Mouse (Mus musculus) liver (tissue): ENCODE measurements around the gene C2cd4d.

Source experiments
- DNase-seq: peaks from one replicate; pipeline ENCODE4 v3.0.0-alpha.2; 2020; ENCODE audit warnings: mixed read lengths

C2cd4d gene

DNA sequence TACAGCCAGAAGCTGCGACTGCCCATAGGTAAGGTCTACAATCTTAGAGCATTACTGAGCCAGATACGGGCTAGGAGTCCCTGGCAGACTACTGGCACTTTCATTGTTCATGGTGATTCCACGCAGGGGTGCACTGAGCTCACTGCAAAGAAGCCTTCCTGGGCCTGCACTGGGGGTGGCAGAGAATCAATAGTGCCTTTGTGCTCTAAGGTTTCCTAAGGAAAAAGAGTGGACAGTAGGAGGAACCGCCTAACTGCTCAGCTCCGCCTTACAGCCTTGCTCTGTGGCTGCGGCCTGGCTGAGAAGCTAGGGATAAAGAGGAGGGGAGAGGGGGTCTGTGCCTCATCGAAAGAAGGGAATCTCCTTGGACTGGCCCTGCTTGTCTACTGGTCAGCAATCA, at the start of gene C2cd4d:
Gene C2cd4d, plus strand, starts transcription at position 301 of the 400 bp plus-strand sequence.
- no peak for DNase-seq

DNA sequence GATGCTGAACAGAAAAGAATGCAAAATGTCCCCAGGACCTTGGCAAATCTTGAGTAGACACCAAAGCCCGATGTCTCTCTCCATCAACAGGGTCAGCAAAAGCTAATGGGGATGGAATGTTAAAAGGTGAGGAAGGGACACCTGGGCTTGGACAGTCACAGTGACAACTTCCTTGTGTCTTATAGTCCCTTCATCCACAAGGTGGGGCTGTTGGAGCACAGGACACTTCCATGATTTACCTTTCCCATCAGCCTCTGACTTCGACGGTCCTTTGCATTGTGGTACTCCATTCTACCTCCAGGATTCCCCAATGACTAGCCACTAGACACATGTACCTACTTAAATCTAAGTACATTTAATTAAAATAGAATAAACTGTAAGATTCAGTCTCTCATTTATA, 33.6 kb upstream of the C2cd4d start:
- no peak for DNase-seq

DNA sequence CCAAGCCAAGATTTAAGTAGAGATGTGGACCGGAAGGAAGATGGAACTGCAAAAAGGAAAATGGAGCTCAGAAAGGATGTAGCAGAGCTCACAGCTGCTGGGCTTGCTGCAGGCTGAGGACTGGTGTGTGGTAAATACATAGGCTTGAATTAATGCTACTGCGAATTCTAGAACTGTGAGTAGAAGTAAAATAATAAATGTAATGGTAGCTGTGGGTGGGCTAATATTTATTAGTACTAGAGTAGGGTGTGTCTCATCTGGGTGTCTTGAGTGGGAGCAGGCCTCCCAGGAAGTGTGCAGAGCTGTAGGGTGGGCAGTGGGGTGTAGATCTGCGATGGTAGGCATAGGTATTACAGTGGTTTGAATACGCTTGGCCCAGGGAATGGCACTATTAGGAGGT, 27.8 kb upstream of the C2cd4d start:
- DNase-seq = no peak

DNA sequence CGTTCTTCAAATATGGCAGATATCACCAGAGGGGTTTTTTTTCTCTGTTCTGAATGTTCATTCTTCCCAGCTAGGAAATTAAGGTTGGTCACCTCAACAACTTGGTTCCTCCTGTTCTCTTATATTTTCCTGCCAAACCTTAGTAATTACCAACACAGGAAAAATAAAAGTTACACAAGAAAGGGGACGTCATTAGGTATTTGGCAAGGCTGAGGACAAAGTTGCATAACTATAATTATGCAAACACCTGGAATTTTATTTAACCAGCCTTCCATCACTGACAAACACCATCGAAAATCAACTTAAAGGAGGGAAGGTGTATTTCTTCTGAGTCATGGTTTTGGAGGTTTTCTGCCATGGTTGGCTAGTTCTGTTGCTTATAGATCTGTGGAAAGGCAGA, 23.7 kb upstream of the C2cd4d start:
- DNase-seq = no peak

DNA sequence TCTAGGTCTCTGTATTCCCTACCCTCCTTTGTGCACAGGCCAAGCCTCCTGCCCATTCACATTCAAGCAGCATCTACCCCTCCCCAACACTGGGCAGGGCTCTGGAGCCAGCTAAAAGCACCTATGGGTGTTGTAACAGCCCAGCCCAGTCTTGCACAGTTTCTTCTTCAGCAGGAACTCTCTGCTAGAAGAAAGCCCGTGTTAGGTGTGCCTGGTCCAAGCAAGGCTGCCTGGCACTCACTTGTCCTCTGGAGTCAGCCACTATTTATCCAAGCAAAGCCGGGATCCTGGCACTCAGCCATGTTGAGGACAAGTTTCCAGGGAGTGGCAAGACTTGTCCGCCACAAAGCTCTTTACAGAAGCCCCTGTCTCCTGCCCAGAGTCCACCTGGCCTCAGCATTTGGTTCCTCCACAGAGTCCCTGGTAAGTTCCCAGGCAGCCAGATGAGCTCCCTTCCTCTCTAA, 20.2 kb upstream of the C2cd4d start, which contains the start of gene Them5:
Gene Them5, plus strand, starts transcription at position 141 of the 464 bp plus-strand sequence.
- no peak for DNase-seq

DNA sequence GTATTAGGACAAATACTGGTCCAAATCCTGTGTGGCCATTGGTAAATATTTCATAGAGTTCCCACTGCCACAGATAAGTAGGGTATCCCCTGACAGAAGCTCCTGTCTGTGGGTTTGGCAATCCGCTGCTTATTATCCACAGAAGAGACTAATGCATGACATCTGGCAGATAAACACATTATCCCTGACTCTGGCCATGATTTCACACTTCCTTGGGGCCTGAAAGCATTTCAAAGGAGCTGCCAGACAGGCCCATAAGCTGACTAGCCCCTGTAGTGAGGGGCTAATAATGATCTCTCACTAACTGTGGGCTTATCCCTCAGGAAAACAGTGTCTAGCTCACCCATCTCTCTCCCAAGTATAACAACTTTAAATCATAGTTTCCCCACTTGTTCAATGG, 19.7 kb upstream of the C2cd4d start:
- DNase-seq = no peak

- no peak for DNase-seq
Measured at GRCm38 (mm10) chr3:94344182-94344581, 18.1 kb upstream of the C2cd4d start.

DNA sequence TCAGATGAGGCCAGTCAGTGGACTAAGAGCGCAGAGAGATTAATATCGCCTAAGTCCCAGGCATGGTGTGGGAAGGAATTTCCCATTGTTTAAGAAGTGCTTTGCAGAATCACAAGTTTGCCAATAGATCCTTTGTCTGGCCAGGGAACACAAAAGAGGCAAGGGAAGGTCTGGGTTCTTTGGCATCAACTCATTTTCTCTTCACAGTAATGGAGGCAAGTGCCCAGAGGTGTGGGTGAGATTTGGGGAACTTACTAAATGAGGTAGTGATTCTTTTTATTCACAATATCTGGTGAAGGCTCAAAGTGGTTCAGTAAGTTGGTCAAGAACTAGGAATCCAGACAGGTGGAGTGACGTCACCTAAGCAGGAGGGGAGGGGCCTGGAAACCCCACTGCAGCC, 17.3 kb upstream of the C2cd4d start:
- no peak for DNase-seq

DNA sequence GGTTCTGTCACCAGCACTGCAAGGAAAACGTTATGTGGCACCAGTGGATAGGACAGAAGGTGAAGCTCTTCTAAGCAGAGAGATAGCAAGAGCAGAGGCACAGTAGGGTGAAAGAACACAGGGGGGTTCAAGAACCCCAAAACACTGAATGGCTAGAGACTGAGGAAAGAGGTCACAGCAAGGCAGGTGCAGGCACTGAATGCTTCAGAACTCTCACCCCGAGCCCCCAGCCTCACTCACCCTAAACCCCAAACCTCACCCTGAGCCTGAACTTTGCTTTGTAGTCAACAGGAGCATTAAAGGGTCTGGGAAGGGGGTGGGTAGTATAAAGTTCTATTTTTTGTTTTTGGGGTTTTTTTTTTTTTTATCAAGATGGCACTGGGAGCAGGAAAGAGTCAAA, 14.1 kb upstream of the C2cd4d start:
- DNase-seq = no peak

GRCm38 (mm10) chr3:94360812-94361211, 1.4 kb upstream of the C2cd4d start:
- no peak for DNase-seq

DNA sequence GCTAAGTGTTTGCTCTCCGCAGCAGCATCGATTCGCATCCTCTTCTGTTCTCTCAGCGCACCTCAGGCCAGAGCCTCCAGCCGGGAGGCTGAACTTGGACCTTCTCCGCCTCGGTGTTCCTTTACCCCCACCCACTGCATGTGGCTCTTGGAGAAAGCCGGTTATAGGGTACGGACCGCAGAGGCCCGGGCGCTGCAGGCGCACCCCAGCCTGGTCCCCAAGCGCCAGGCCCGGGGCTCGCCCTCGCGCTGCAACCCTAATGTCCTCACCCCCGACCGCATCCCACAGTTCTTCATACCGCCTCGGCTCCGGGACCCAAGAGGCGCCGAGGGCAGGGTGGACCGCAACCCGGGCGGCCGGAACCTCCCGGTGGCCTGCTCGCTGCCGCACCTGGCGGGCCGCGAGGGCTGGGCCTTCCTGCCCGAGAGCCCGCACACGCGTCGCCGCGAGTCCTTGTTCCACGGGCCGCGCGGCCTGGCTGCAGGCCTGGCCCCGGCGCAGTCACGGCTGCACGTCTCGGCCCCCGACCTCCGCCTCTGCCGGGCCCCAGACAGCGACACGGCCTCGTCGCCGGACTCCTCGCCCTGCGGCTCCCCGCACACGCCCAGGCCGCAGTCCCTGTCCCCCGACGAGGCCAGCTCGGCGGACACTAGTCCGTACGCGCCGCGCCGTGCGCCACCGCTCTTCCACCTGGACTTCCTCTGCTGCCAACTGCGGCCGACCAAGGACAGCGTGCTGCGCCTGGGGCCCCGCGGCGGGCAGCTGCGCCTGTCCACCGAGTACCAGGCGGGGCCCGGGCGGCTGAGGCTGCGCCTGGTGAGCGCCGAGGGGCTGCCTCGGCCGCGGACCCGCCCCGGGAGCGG, 1.3 kb downstream of the C2cd4d start:
- no peak for DNase-seq

GRCm38 (mm10) chr3:94364154-94364526, 1.9 kb downstream of the C2cd4d start:
- no peak for DNase-seq

DNA sequence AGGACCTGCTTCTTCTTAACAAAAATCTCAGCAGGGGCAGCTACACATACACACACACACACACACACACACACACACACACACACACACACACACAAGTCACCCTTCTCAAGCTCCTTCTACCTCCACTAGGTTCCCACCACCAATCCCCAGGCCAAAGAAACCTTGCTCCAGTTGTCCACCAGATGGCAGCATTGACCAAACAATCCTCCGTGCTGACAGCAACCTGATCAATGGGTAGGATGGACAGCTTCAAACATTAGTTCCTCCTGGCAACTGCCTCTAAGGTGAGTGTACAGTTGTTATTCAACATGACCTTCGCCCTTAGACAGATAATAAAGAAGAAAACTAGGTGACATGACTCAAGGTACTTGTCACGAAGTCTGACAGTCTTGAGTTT, 4.5 kb downstream of the C2cd4d start:
- DNase-seq = peak; percentile 59

DNA sequence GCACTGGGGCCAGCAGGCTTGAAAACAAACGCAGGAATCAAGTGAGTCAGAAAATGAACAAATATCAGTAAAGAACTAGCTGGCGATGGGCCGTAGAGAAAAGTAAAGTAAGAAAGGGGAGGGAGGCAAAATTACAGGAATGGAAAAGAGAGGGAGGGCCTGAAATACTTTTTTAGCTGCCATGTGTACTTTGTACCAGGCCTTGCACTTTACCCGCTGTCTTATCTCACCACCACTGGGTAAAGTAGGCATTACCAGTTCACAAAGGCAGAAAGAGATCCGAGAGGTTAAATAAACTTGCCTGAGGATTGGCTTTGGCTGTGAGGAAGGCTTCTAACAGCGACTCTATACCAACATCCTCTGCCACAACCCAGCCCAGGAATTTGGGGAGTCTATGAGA, 5.3 kb downstream of the C2cd4d start:
- no peak for DNase-seq

DNA sequence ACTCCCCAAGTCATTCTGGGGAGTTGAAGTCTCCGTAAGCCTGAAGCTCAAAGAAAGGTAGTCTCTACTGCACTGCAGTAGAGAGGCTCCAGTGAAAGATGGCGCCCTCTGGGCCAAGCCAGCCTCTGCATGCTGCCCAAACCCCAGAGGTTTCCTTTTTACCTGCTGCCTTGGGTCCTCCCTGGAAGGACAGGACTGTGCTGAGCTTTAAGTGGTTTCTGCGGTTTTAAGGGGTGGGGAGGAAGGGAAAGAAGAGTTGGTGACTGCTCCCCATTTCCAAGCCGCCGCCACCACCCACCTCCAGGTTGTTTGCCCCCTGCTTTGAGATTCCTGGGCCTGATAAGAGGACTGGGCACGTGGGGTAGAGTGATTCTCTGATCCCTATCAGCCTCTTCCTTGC, 6.4 kb downstream of the C2cd4d start:
- no peak for DNase-seq

- no peak for DNase-seq
Measured at GRCm38 (mm10) chr3:94369709-94370108, 7.5 kb downstream of the C2cd4d start.

DNA sequence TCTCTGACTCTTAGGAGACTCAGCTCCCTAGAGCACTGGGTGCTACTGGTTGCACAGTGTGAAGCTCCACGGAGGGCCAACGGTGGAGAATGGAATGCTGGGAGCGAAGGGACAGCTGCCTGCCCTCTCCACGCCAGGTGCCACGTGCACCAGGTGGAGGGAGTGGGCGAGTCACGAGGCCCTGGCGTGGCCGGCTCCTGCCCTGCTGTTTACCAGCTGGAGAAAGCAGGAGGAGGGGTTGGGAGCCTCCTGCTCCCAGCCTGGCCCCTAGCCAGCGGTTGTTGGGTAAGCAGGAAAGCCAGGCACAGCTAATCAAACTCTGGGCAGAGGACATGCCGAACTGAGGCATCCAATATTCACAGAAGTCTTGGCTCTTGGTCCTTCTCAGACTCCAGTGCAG, 9.4 kb downstream of the C2cd4d start:
- DNase-seq = peak; percentile 64

- DNase-seq = no peak
Measured at GRCm38 (mm10) chr3:94372038-94372437, 9.8 kb downstream of the C2cd4d start.

DNA sequence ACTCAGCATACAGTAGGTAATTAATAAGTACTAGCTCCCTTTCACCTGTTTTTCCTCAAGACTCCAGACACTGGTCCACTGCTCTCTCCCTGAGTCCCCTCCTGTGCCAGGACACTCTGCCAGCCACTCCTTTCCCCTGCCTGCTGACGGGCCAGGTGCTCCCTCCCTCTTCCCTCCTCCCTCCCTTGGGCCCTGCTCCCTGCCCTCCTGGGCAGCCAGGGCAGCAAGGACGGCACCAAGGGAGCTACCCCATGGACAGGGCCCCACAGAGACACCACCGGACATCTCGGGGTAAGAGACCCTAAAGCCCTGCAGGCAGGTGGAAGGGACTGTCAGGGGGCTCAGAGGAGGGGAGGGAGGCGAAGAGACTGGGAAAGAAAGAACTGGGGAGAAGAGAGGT, 10.4 kb downstream of the C2cd4d start, which contains the start of gene Rorc:
Gene Rorc, plus strand, starts transcription at position 154 of the 400 bp plus-strand sequence.
- DNase-seq = no peak

DNA sequence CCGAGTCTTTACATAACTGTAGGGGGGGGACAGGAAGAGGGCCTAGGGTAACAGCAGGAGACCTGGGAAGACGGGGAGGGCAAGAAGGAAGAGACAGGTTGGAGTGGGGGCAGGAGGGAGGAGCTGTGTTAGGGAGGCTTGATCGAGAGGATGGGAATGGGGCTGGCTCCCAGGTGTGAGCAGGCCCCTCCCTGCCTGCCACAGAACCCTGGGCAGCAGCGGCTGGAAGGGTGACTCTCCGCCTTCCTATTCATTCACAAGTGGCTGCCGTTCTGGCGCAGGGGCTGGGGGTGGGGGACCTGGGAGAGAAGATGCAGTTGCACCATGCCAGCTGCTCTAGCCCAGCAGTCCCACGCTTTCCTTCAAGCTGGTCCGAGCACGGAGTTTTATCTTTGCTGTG, 10.9 kb downstream of the C2cd4d start:
- DNase-seq = no peak

- peak; percentile 29 for DNase-seq
Measured at GRCm38 (mm10) chr3:94373597-94374011, 11.4 kb downstream of the C2cd4d start.

- DNase-seq = no peak
Measured at GRCm38 (mm10) chr3:94374636-94375035, 12.4 kb downstream of the C2cd4d start.

DNA sequence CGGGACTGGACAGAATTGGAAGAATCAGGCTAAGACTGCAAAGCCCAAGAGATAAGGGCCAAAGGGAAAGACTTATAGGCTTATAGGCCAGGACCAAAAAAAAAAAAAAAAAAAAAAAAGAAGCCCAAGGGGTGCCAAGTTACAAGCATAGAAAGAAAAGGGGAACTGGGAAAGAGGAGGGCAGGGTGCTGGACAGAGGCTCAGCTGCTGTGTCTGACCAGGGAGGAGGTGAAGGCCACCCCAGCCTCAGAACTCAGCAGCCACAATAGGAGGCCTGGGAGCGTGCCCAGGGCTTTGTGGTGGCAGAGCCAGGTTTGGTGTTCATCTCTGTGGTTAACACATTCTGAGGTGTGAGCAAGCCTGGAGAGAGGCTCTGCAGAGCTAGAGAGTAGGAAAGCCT, 12.9 kb downstream of the C2cd4d start:
- no peak for DNase-seq

DNA sequence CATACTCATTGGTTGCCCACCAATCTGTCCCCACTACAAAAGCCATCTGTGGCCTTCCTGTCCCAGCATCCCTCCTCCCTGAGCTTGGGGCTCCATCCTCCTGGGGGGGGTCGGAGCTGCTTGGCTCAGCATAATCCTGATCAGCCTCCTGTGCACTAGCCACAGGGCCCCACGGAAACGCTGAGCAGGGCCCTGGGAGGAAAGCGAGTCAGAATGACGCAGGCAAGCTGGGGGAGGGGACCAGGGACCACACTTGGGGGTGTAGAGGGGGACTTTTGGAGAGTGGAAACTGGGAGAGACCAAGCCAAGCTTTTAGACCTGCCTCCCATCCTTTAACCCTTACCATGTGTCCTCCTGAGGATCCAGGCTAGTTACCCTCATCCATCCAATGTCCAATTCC, 13.6 kb downstream of the C2cd4d start:
- DNase-seq = no peak
